Mouse (Mus musculus) A20 (cell line): ENCODE data around the gene Nedd4.

Experiments
- DNase-seq: peaks from one replicate; pipeline ENCODE4 v3.0.0-alpha.2; 2011; ENCODE audit warnings: low read depth, low spot score

The Nedd4 gene

DNA sequence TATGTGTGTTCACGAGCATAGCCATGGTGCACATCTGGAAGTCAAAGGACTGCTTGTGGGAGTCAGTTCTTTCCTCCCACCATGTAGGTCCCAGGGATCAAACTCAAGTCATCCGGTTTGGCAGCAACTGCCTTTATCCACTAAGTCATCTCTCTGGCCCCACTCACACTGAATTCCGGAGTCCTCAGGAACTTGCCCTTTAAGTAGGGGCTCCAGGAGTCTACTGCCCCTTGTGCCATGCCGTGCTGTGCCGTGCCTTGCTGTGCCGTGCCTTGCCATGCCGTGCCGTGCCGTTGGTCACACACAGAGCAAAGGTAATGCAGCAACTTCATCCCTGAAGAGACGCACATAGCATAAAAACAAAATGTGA is 129.1 kb downstream of the Nedd4 start:
- DNase-seq = no peak

DNA sequence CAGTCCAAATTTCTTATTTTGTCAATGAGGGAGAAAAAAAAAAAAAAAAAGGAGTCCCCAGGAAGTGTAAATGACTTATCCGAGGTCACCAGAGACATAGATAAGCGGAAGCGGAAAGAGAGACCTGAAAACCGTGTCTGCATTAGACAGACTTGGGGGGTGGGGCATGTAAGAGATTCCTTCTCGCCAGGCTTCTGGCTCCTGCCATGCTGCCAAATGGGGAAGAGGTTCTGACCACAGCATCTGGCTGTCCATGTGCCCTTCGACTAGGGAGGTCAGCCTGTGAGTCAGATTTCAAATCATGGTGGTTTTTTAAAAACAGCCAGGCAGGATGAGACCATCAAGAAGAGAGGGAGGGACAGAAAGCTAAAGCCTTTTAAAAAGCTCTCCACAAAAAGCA is 129.5 kb downstream of the Nedd4 start:
- no peak for DNase-seq

DNA sequence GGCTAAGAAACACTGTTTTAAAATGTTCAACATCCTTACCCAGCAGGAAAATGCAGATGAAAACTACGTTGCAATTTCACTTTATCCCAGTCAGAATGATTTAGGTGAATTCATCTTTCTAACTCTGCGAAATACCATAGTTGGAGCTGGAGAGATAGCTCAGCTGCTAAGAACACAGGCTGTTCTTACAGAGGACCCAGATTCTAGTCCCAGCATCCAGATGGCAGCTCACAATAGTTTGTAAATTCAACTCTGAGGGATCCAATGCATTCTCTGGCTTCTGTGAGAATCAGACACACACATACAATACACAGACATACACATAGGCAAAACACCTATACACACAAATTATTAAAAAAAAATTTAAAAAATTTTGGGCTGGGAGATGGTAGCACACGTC is 133.1 kb downstream of the Nedd4 start:
- DNase-seq = no peak

DNA sequence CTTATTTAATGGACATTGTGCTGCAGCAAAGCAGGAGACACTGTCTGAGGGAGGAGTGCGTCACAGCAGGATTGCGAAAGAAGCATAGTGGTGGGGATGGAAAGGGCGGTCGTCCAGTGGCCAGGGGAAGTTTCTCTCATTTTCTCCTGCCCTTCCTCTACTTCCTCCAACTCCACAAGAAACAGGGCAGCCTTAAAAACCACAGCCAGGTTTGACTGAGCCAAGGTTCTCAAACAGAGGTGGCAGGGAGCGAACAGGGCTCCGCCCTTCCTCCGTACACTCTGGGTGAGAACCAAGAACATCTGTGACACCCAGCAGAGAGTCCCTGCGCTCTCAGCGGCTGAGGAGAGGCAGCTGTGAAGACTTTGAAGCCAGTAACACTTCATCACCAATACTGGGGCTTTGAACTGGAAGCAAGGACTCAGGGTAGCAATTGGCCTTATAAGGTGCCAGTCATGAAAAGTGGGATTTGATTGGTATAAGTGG is 135.0 kb downstream of the Nedd4 start:
- DNase-seq = no peak
